Mouse (Mus musculus): Measurements from ENCODE around the gene Efna1. TPM values are rescaled to one million over a fixed set of nuclear protein-coding genes. Genes with fewer than 3 reads are reported as not detected.

The Efna1 gene
- polyA plus RNA-seq, 1 experiment from 2014 or later = 0.20 TPM

Other genes with a start within 250 kb of the Efna1 start
- 8.1 to 14.4 TPM (median 11.2 TPM) in 3 replicates for gene Rusc1, start 187.8 kb downstream of the Efna1 start, polyA plus RNA-seq (2018)
- not detected in 3 replicates for gene Gm43738, start 180.0 kb downstream of the Efna1 start, polyA plus RNA-seq (2018)
- 31.5 to 168 TPM (median 106 TPM) in 3 replicates for gene Fdps, start 179.2 kb downstream of the Efna1 start, polyA plus RNA-seq (2018)
- not detected in 3 replicates for gene Pklr, start 145.0 kb downstream of the Efna1 start, polyA plus RNA-seq (2018)
- 0.11 to 0.20 TPM (median 0.15 TPM) in 3 replicates for gene Hcn3, start 120.9 kb downstream of the Efna1 start, polyA plus RNA-seq (2018)
- 19.9 to 35.6 TPM (median 25.1 TPM) in 3 replicates for gene Clk2, start 116.3 kb downstream of the Efna1 start, polyA plus RNA-seq (2018)
- gene Scamp3, start 103.7 kb downstream of the Efna1 start, polyA plus RNA-seq (2018) = 79.6 to 84.3 TPM (median 80.5 TPM) in 3 replicates
- 1.1 to 4.4 TPM (median 1.9 TPM) in 3 replicates for gene Fam189b, start 98.0 kb downstream of the Efna1 start, polyA plus RNA-seq (2018)
- gene Gba, start 78.2 kb downstream of the Efna1 start, polyA plus RNA-seq (2018) = 205 to 294 TPM (median 220 TPM) in 3 replicates
- 0.17 to 0.68 TPM (median 0.34 TPM) in 3 replicates for gene Thbs3, start 66.0 kb downstream of the Efna1 start, polyA plus RNA-seq (2018)
- 55.2 to 102 TPM (median 79.3 TPM) in 3 replicates for gene Mtx1, start 54.1 kb downstream of the Efna1 start, polyA plus RNA-seq (2018)
- gene Muc1, start 52.1 kb downstream of the Efna1 start, polyA plus RNA-seq (2018) = not detected in 3 replicates
- gene Krtcap2, start 35.2 kb downstream of the Efna1 start, polyA plus RNA-seq (2018) = 30.5 to 54.3 TPM (median 43.8 TPM) in 3 replicates
- 0.22 TPM in 1 of 3 replicates, not detected in the others for gene Trim46, start 34.8 kb downstream of the Efna1 start, polyA plus RNA-seq (2018)
- 23.7 to 90.4 TPM (median 70.3 TPM) in 3 replicates for gene Dpm3, start 21.8 kb downstream of the Efna1 start, polyA plus RNA-seq (2018)
- 18.0 to 31.9 TPM (median 31.9 TPM) in 3 replicates for gene Slc50a1, start 10.6 kb downstream of the Efna1 start, polyA plus RNA-seq (2018)
- gene Efna3, start 41.8 kb upstream of the Efna1 start, polyA plus RNA-seq (2018) = not detected in 3 replicates
- gene Efna4, start 56.9 kb upstream of the Efna1 start, polyA plus RNA-seq (2018) = not detected in 3 replicates
- 143 to 250 TPM (median 157 TPM) in 3 replicates for gene Adam15, start 68.9 kb upstream of the Efna1 start, polyA plus RNA-seq (2018)
- gene Dcst2, start 80.8 kb upstream of the Efna1 start, polyA plus RNA-seq (2018) = not detected in 3 replicates
- not detected in 3 replicates for gene Dcst1, start 84.1 kb upstream of the Efna1 start, polyA plus RNA-seq (2018)
- gene Zbtb7b, start 113.6 kb upstream of the Efna1 start, polyA plus RNA-seq (2018) = 41.6 to 50.1 TPM (median 42.1 TPM) in 3 replicates
- gene Lenep, start 121.7 kb upstream of the Efna1 start, polyA plus RNA-seq (2018) = not detected in 3 replicates
- gene Flad1, start 130.7 kb upstream of the Efna1 start, polyA plus RNA-seq (2018) = 11.3 to 17.1 TPM (median 16.4 TPM) in 3 replicates
- gene Cks1b, start 137.2 kb upstream of the Efna1 start, polyA plus RNA-seq (2018) = 6.1 to 27.6 TPM (median 13.1 TPM) in 3 replicates
- 32.7 to 33.3 TPM (median 32.9 TPM) in 3 replicates for gene Shc1, start 137.3 kb upstream of the Efna1 start, polyA plus RNA-seq (2018)
- 7.7 to 18.5 TPM (median 16.4 TPM) in 3 replicates for gene Pygo2, start 149.1 kb upstream of the Efna1 start, polyA plus RNA-seq (2018)
- gene Pbxip1, start 155.6 kb upstream of the Efna1 start, polyA plus RNA-seq (2018) = 5.3 to 6.8 TPM (median 5.4 TPM) in 3 replicates
- 15.3 to 25.4 TPM (median 21.3 TPM) in 3 replicates for gene Pmvk, start 173.4 kb upstream of the Efna1 start, polyA plus RNA-seq (2018)
- 0.02 to 0.03 TPM in 2 of 3 replicates, not detected in the other for gene Kcnn3, start 239.0 kb upstream of the Efna1 start, polyA plus RNA-seq (2018)

All from macrophage (primary cell).